Mouse (Mus musculus): ENCODE measurements around the gene Unc13d.

DNA sequence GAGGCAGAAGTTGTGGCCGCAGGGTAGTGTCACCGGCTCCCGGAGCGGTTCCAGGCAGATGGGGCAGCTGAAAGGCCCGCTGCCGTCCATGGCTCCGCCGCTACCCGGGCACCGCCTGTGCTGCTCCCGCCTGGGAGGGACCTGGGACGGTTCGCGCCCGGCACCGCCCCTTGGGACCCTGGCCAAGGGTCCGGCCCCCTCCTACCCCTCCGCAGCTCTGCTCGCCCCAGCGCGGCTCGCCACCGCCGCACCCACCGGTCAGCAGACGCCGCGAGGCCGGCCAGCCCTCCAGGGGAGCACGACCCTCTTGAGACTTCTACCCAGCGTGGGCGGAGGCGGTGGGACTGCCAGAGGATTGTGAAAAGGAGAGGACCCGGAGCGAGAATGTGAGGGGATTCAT, 32.4 kb upstream of the Unc13d start:
- TF ChIP-seq MEF2A (IDR thresholded peaks at IDR 0.05; ENCODE audit: borderline replicate concordance, low read depth, low read length) (no peak), SIN3A (IDR thresholded peaks at IDR 0.05; ENCODE audit: low read length) (no peak), E2F4 (IDR thresholded peaks at IDR 0.05; ENCODE audit: insufficient replicate concordance, low read depth, low read length) (no peak), ETS1 (conservative IDR thresholded peaks at IDR 0.05; ENCODE audit: low read depth, low read length) (no peak), HCFC1 (IDR thresholded peaks at IDR 0.05; ENCODE audit: low read depth, low read length) (no peak), UBTF (IDR thresholded peaks at IDR 0.05; ENCODE audit: low read depth, low read length) (no peak), ZNF384 (IDR thresholded peaks at IDR 0.05; ENCODE audit: low read depth, low read length) (no peak)
